Mouse (Mus musculus): ENCODE data around the gene Ehmt2. TPM values are rescaled to one million over a fixed set of nuclear protein-coding genes. Genes with fewer than 3 reads are reported as not detected.
"Not testable (repeated sequence)": the region's sequence is repeated elsewhere in the genome, so short reads cannot be mapped to it uniquely, and the experiment has no call there.

Ehmt2 gene
- polyA plus RNA-seq, 1 experiment from 2014 or later: 103 TPM

GRCm38 (mm10) chr17:34894074-34894597, 4.1 kb upstream of the Ehmt2 start:
- peak overlapping the region; percentile 90 for H3K27ac ChIP-seq
- H3K9ac ChIP-seq: peak overlapping the region; percentile 90
- peaks cover 31% of the 10 kb centered on the region for H3K4me1 ChIP-seq
- peaks cover 9% of the 10 kb centered on the region for H3K36me3 ChIP-seq
- peak overlapping the region; percentile 77 for H3K4me3 ChIP-seq
- peak; percentile 88 for ATAC-seq (ENCODE audit: low FRiP score, low read depth)
- 1% methylated on average over 27 of the region's 51 CpGs for WGBS
- H3K27me3 ChIP-seq: no peaks in the 10 kb centered on the region
- peak overlapping the region; percentile 89 for H3K4me2 ChIP-seq (replicated peaks)
- H3K9me3 ChIP-seq: no peaks in the 10 kb centered on the region

GRCm38 (mm10) chr17:34894801-34895530, 3.3 kb upstream of the Ehmt2 start:
- peak overlapping the region; percentile 89 for H3K4me2 ChIP-seq (replicated peaks)
- H3K9me3 ChIP-seq: no peaks in the 10 kb centered on the region
- peak overlapping the region; percentile 90 for H3K9ac ChIP-seq
- H3K27ac ChIP-seq: peak overlapping the region; percentile 90
- H3K4me3 ChIP-seq: peak overlapping the region; percentile 77
- WGBS: 9% methylated on average over 49 of the region's 51 CpGs
- H3K27me3 ChIP-seq: no peaks in the 10 kb centered on the region
- peak; percentile 10 for ATAC-seq (ENCODE audit: low FRiP score, low read depth)
- peaks cover 9% of the 10 kb centered on the region for H3K36me3 ChIP-seq
- H3K4me1 ChIP-seq: peaks cover 36% of the 10 kb centered on the region

DNA sequence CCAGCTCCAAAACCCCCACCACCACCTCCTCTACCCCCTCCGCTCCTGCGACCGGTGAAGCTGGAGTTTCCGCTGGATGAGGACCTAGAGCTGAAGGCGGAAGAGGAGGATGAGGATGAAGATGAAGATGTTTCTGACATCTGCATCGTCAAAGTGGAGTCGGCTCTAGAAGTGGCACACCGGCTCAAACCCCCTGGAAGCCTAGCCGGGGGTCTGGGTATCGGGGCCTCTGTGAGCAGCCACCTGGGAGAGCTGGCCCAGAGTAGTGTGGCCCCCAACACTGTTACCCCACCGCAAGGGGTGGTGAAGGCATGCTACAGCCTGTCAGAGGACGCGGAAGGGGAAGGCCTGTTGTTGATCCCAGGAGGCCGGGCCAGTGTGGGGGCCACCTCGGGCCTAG, 2.5 kb upstream of the Ehmt2 start:
- ATAC-seq (ENCODE audit: low FRiP score, low read depth): no peak
- no peaks in the 10 kb centered on the region for H3K27me3 ChIP-seq
- 96% methylated on average over 15 of the region's 15 CpGs for WGBS
- peak overlapping the region; percentile 90 for H3K27ac ChIP-seq
- H3K9ac ChIP-seq: peak overlapping the region; percentile 90
- peak overlapping the region; percentile 77 for H3K4me3 ChIP-seq
- peaks cover 44% of the 10 kb centered on the region for H3K4me1 ChIP-seq
- H3K9me3 ChIP-seq: no peaks in the 10 kb centered on the region
- H3K4me2 ChIP-seq (replicated peaks): peak overlapping the region; percentile 89
- peaks cover 9% of the 10 kb centered on the region for H3K36me3 ChIP-seq

- H3K27ac ChIP-seq: no peak overlapping the region
- peak overlapping the region; percentile 89 for H3K4me2 ChIP-seq (replicated peaks)
- H3K4me1 ChIP-seq: peaks cover 44% of the 10 kb centered on the region
- H3K9me3 ChIP-seq: no peaks in the 10 kb centered on the region
- H3K4me3 ChIP-seq: peak overlapping the region; percentile 77; the same call in 1 of the 2 replicates
- ATAC-seq (ENCODE audit: low FRiP score, low read depth): no peak
- peaks cover 13% of the 10 kb centered on the region for H3K36me3 ChIP-seq
- H3K9ac ChIP-seq: no peak overlapping the region
- no peaks in the 10 kb centered on the region for H3K27me3 ChIP-seq
- WGBS: 89% methylated on average over 17 of the region's 17 CpGs
These were observed 1.9 kb upstream of the Ehmt2 start for GRCm38 (mm10) chr17:34896366-34896765.

- Histone ChIP-seq H3K27me3 (no peaks in the 10 kb centered on the region), H3K4me2 (replicated peaks) (peak overlapping the region; percentile 96), H3K4me1 (peaks cover 44% of the 10 kb centered on the region), H3K4me3 (peak overlapping the region; percentile 92), H3K36me3 (peaks cover 23% of the 10 kb centered on the region), H3K9ac (peak overlapping the region; percentile 98), H3K27ac (peak overlapping the region; percentile 95), H3K9me3 (no peaks in the 10 kb centered on the region)
- no peak for ATAC-seq (ENCODE audit: low FRiP score, low read depth)
- 23% methylated on average over 10 of the region's 10 CpGs for WGBS
These were observed 703 bp upstream of the Ehmt2 start for GRCm38 (mm10) chr17:34897373-34898159.

GRCm38 (mm10) chr17:34898706-34899052, 410 bp downstream of the Ehmt2 start:
- Histone ChIP-seq H3K9ac (peak overlapping the region; percentile 98), H3K4me2 (replicated peaks) (peak overlapping the region; percentile 96), H3K27me3 (no peaks in the 10 kb centered on the region), H3K4me3 (peak overlapping the region; percentile 92), H3K9me3 (no peaks in the 10 kb centered on the region), H3K27ac (peak overlapping the region; percentile 95), H3K36me3 (peaks cover 34% of the 10 kb centered on the region), H3K4me1 (peaks cover 41% of the 10 kb centered on the region)
- ATAC-seq (ENCODE audit: low FRiP score, low read depth): no peak
- WGBS: 0% methylated on average over 7 of the region's 47 CpGs

DNA sequence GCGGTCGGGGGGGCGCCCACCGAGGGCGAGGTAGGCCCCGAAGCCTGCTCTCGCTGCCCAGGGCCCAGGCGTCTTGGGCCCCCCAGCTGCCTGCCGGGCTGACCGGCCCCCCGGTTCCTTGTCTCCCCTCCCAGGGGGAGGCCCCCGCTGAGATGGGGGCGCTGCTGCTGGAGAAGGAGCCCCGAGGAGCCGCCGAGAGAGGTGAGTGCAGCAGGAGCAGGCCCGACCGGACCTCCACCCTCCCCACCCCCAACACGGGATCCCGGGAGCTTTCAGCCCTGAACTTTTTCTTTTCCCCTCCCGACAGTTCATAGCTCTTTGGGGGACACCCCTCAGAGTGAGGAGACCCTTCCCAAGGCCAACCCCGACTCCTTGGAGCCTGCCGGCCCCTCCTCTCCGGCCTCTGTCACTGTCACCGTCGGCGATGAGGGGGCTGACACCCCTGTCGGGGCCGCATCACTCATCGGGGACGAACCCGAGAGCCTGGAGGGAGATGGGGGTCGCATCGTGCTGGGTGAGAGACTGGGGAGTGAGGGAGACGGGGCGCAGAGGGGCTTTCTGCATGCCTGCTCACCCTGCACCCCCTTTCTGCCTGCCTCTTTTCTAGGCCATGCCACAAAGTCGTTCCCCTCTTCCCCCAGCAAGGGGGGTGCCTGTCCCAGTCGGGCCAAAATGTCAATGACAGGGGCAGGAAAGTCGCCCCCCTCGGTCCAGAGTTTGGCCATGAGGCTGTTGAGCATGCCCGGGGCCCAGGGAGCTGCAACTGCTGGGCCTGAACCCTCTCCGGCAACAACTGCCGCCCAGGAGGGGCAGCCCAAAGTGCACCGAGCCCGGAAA, 1.0 kb downstream of the Ehmt2 start:
- H3K9ac ChIP-seq: peak overlapping the region; percentile 98
- peaks cover 40% of the 10 kb centered on the region for H3K36me3 ChIP-seq
- peak overlapping the region; percentile 95 for H3K27ac ChIP-seq
- H3K4me1 ChIP-seq: peaks cover 39% of the 10 kb centered on the region
- WGBS: under 1% methylated on average over 39 of the region's 45 CpGs
- H3K4me3 ChIP-seq: peak overlapping the region; percentile 92
- peak overlapping the region; percentile 96 for H3K4me2 ChIP-seq (replicated peaks)
- H3K9me3 ChIP-seq: no peaks in the 10 kb centered on the region
- no peaks in the 10 kb centered on the region for H3K27me3 ChIP-seq
- no peak for ATAC-seq (ENCODE audit: low FRiP score, low read depth)

DNA sequence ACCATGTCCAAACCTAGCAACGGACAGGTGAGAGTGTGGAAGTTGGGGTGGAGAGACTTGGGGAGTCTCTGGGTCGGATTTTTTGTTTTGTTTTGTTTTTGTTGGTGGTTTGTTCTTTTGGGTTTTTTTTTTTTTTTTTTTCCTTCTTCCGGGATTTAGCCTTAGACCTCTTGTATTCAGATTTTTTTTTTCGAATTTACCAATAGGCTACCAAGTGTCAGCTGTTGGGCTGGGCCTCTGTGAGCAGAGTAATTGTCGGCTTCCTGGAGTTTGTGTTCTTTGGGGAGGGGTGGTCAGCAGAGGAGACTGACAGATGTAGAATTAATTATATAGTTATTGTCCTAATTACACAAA, 1.6 kb downstream of the Ehmt2 start:
- no peaks in the 10 kb centered on the region for H3K9me3 ChIP-seq
- H3K27ac ChIP-seq: peak overlapping the region; percentile 95
- 3% methylated on average over 5 of the region's 5 CpGs for WGBS
- H3K36me3 ChIP-seq: peaks cover 46% of the 10 kb centered on the region
- H3K4me3 ChIP-seq: peak overlapping the region; percentile 92
- ATAC-seq (ENCODE audit: low FRiP score, low read depth): no peak
- H3K4me1 ChIP-seq: peaks cover 39% of the 10 kb centered on the region
- H3K9ac ChIP-seq: peak overlapping the region; percentile 98
- H3K27me3 ChIP-seq: no peaks in the 10 kb centered on the region
- H3K4me2 ChIP-seq (replicated peaks): peak overlapping the region; percentile 96

- not testable (repeated sequence) for H3K9ac ChIP-seq; H3K27ac ChIP-seq; ATAC-seq (ENCODE audit: low FRiP score, low read depth); H3K27me3 ChIP-seq; H3K9me3 ChIP-seq
- peaks cover 53% of the 10 kb centered on the region for H3K36me3 ChIP-seq
- H3K4me1 ChIP-seq: peaks cover 31% of the 10 kb centered on the region
- H3K4me2 ChIP-seq (replicated peaks): peak overlapping the region; percentile 96; the same call in 1 of the 2 replicates
- peak overlapping the region; percentile 92; the same call in 1 of the 2 replicates for H3K4me3 ChIP-seq
These were observed 2.6 kb downstream of the Ehmt2 start for GRCm38 (mm10) chr17:34900826-34901225.

DNA sequence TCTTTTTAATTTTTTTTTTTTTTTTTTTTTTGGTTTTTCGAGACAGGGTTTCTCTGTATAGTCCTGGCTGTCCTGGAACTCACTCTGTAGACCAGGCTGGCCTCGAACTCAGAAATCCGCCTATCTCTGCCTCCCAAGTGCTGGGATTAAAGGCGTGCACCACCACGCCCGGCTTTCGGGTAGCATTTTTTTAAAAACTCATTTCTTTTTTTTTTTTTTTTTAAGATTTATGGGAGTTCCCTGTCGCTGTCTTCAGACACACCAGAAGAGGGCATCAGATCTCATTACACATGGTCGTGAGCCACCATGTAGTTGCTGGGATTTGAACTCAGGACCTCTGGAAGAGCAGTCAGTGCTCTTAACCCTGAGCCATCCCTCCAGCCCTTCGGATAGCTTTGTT, 3.7 kb downstream of the Ehmt2 start:
- WGBS: 84% methylated on average over 10 of the region's 10 CpGs
- H3K27ac ChIP-seq; H3K4me3 ChIP-seq; ATAC-seq (ENCODE audit: low FRiP score, low read depth); H3K9ac ChIP-seq; H3K4me2 ChIP-seq (replicated peaks); H3K27me3 ChIP-seq; H3K9me3 ChIP-seq: not testable (repeated sequence)
- H3K4me1 ChIP-seq: peaks cover 20% of the 10 kb centered on the region
- H3K36me3 ChIP-seq: peaks cover 58% of the 10 kb centered on the region

DNA sequence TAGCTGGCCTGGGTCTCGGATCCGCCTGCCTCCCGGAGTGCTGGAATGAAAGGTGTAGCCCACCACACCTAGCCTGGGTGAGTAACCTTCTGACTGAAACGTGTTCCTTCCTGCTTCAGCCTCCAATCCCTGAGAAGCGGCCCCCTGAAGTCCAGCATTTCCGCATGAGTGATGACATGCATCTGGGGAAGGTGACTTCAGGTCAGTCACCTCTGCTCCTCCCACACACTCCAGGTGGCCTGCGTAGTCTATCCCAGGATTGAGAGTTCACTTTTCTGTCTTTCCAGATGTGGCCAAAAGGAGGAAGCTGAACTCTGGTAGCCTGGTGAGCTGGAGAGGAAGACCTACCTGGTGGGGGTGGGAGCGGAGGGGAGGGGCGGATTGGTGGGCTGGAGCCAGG, 4.6 kb downstream of the Ehmt2 start:
- 95% methylated on average over 9 of the region's 9 CpGs for WGBS
- peaks cover 67% of the 10 kb centered on the region for H3K36me3 ChIP-seq
- H3K27ac ChIP-seq: no peak overlapping the region

More for the DNA sequence above, 4.6 kb downstream of the Ehmt2 start:
- peaks cover 13% of the 10 kb centered on the region for H3K4me1 ChIP-seq
- no peak overlapping the region for H3K4me2 ChIP-seq (replicated peaks)
- H3K9me3 ChIP-seq: no peaks in the 10 kb centered on the region
- H3K27me3 ChIP-seq: no peaks in the 10 kb centered on the region
- no peak overlapping the region for H3K4me3 ChIP-seq
- no peak for ATAC-seq (ENCODE audit: low FRiP score, low read depth)
- no peak overlapping the region for H3K9ac ChIP-seq
